Mouse (Mus musculus) layer of hippocampus, adult 11-12 months (tissue): ENCODE measurements around the gene Gm8267.
A peak's percentile ranks its signal among the peaks of the same experiment; 100 is the strongest.
"Not testable (repeated sequence)": the region's sequence is repeated elsewhere in the genome, so short reads cannot be mapped to it uniquely, and the experiment has no call there.

Experiments used
- DNase-seq: peaks from one replicate; pipeline ENCODE4 v3.0.0; 2022; ENCODE audit warnings: low spot score

Gene Gm8267

GRCm38 (mm10) chr14:44750240-44750639, at the start of gene Gm8267:
Gene Gm8267 (minus strand): TSS chr14:44750340.
- no peak for DNase-seq

GRCm38 (mm10) chr14:44789537-44790382, 39.6 kb upstream of the Gm8267 start:
- DNase-seq, result not testable (repeated sequence)

GRCm38 (mm10) chr14:44742789-44743188, 7.4 kb downstream of the Gm8267 start:
- not testable (repeated sequence) for DNase-seq

GRCm38 (mm10) chr14:44730711-44731110, 19.4 kb downstream of the Gm8267 start:
- DNase-seq, result peak; percentile 43

GRCm38 (mm10) chr14:44706356-44706755, 43.8 kb downstream of the Gm8267 start, which contains the start of gene Gm8257:
Gene Gm8257 (minus strand): TSS chr14:44706456.
- not testable (repeated sequence) for DNase-seq
